Comparison of ENCODE assay signal across 10 mouse cellular contexts in the genomic region with DNA sequence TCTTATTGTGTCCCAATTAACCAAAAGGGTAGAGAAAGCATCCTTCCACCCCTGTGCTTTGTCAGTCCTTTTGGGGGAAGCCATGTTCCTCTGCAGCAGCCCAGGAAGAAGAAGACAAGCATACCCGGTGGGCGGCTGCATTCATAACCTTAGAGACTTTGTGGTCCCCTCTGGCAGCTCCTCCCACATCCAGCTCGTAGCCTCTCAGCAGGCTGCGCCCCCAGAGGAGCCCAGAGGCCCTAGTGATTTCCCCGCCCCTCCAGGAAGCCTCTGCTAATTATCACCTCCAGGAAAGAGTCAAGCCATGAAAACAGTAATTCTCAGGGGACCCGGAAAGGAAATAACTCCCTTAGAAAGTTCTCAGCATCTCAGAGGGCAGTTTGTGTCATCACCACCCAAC. TPM values are rescaled to one million over a fixed set of nuclear protein-coding genes. Genes with fewer than 3 reads are reported as not detected.
DNase-seq lines count a peak whose midpoint lies in the region; ATAC-seq lines count a peak whose summit lies in the region.
"Had no signal": no experiment of that assay in that cellular context is flagged by ENCODE, and none has a peak within 500 bp of the region (broad histone marks: within the 10 kb centered on the region; RNA-seq: fewer than 3 reads in every experiment).

No protein-coding gene starts in this region.

- H3K9me3 ChIP-seq in neural tube, embryonic 14.5 days (ENCODE audit: control insufficient read depth, low read length), result no peaks in the 10 kb centered on the region
- no peaks in the 10 kb centered on the region for H3K9me3 ChIP-seq in neural tube, embryonic 15.5 days (replicated peaks)
- H3K9me3 ChIP-seq in limb, embryonic 11.5 days (ENCODE audit: control insufficient read depth, low read length), result no peaks in the 10 kb centered on the region
- H3K9me3 ChIP-seq: megakaryocyte, embryonic 14.5 days had no signal

- no peaks in the 10 kb centered on the region for H3K36me3 ChIP-seq in neural tube, embryonic 14.5 days (ENCODE audit: control insufficient read depth, insufficient read depth, low read length)
- no peaks in the 10 kb centered on the region for H3K36me3 ChIP-seq in neural tube, embryonic 15.5 days
- H3K36me3 ChIP-seq in limb, embryonic 11.5 days (ENCODE audit: control insufficient read depth, insufficient read depth, low read length), result no peaks in the 10 kb centered on the region

- intact Hi-C loops in heart, postnatal 14 days (cut with DNase I), result no loop called here

- H3K4me2 ChIP-seq in neural tube, embryonic 14.5 days (ENCODE audit: low read depth, low read length), result no peak overlapping the region
- no peak overlapping the region for H3K4me2 ChIP-seq in neural tube, embryonic 15.5 days
- no peak overlapping the region for H3K4me2 ChIP-seq in limb, embryonic 11.5 days (ENCODE audit: low read depth, severe bottlenecking)

- H3K4me3 ChIP-seq in neural tube, embryonic 14.5 days (ENCODE audit: low read depth, low read length), result no peak overlapping the region
- H3K4me3 ChIP-seq in neural tube, embryonic 15.5 days (replicated peaks), result no peak overlapping the region
- no peak overlapping the region for H3K4me3 ChIP-seq in limb, embryonic 11.5 days (ENCODE audit: low read depth, low read length)
- H3K4me3 ChIP-seq: megakaryocyte, embryonic 14.5 days had no signal

- peak; percentile 35 for DNase-seq in embryo, embryonic 10 days (ENCODE audit: low spot score)
- no peak for DNase-seq in embryo, embryonic 9.5 days (ENCODE audit: extremely low spot score)
- DNase-seq in heart, postnatal 14 days, result peak; percentile 53 to 59
- peak; percentile 45 for DNase-seq in limb, embryonic 11.5 days (ENCODE audit: low spot score)
- no peak for DNase-seq in cerebellum, adult 8-10 months
- DNase-seq in layer of hippocampus, postnatal 25 days (ENCODE audit: extremely low spot score in 1 of 2, low spot score in 1 of 2), result no peak
- DNase-seq: gastrocnemius, postnatal 10 days had no signal

- no peak overlapping the region for H3K9ac ChIP-seq in neural tube, embryonic 14.5 days (replicated peaks; ENCODE audit: low read depth, low read length)
- H3K9ac ChIP-seq in neural tube, embryonic 15.5 days (replicated peaks), result no peak overlapping the region
- H3K9ac ChIP-seq in limb, embryonic 11.5 days (ENCODE audit: low read length), result no peak overlapping the region

- ATAC-seq in neural tube, embryonic 14.5 days (ENCODE audit: low read depth), result 0 out of 2 replicates have a peak, but pooled peaks have one; percentile 28
- ATAC-seq in neural tube, embryonic 15.5 days (ENCODE audit: low FRiP score), result no peak
- no peak for ATAC-seq in limb, embryonic 11.5 days (ENCODE audit: insufficient number of reproducible peaks, low FRiP score, low TSS enrichment, low read depth)

- 0 out of 2 replicates have a peak, but pooled peaks cover 3% of the 10 kb centered on the region for H3K4me1 ChIP-seq in neural tube, embryonic 14.5 days (ENCODE audit: control insufficient read depth, insufficient read depth, low read length)
- H3K4me1 ChIP-seq in neural tube, embryonic 15.5 days, result peaks cover 26% of the 10 kb centered on the region
- H3K4me1 ChIP-seq in limb, embryonic 11.5 days (ENCODE audit: control insufficient read depth, insufficient read depth, low read length), result 0 out of 2 replicates have a peak, but pooled peaks cover 11% of the 10 kb centered on the region

- 23% methylated on average over 6 of the region's 6 CpGs for WGBS in neural tube, embryonic 14.5 days
- 30% methylated on average over 6 of the region's 6 CpGs for WGBS in neural tube, embryonic 15.5 days
- WGBS in limb, embryonic 11.5 days, result 5% methylated on average over 6 of the region's 6 CpGs

- H3K27ac ChIP-seq in neural tube, embryonic 14.5 days (ENCODE audit: low read depth, low read length), result no peak overlapping the region
- H3K27ac ChIP-seq in neural tube, embryonic 15.5 days (replicated peaks), result no peak overlapping the region
- H3K27ac ChIP-seq in limb, embryonic 11.5 days (replicated peaks; ENCODE audit: low read depth, low read length), result no peak overlapping the region

- H3K27me3 ChIP-seq in neural tube, embryonic 14.5 days (ENCODE audit: control insufficient read depth, insufficient read depth, low read length), result no peaks in the 10 kb centered on the region
- H3K27me3 ChIP-seq in neural tube, embryonic 15.5 days (replicated peaks), result no peaks in the 10 kb centered on the region
- H3K27me3 ChIP-seq in limb, embryonic 11.5 days (ENCODE audit: control insufficient read depth, insufficient read depth, low read length), result no peaks in the 10 kb centered on the region

RNA-seq across cellular contexts. Expression of a gene that starts 21.1 kb away (rescaled TPM):
- polyA plus RNA-seq in neural tube, embryonic 14.5 days (2014; fragmentation: Nextera tagmentation; extraction: Ambion mirVana), result 4.6 and 9.7 TPM in 2 replicates
- 7.8 and 10.9 TPM in 2 replicates for polyA plus RNA-seq in neural tube, embryonic 15.5 days (2015; fragmentation: Nextera tagmentation; extraction: Ambion mirVana)
- total RNA-seq in heart, postnatal 14 days (2021), result 100 to 1,000 TPM; 199 to 203 TPM
- polyA plus RNA-seq in limb, embryonic 11.5 days (2014; fragmentation: Nextera tagmentation; extraction: Ambion mirVana), result 11.0 and 11.2 TPM in 2 replicates
- total RNA-seq in layer of hippocampus, postnatal 25 days (2021), result 10 to 100 TPM; 20.5 to 27.8 TPM

Comparison
In these comparisons a context has a peak if more than half of its experiments do, and no peak if none do; other contexts are left out.
1. DNase-seq: peak in embryo, embryonic 10 days (single experiment), heart, postnatal 14 days (2 of 2) and limb, embryonic 11.5 days (single experiment); none in embryo, embryonic 9.5 days (single experiment), cerebellum, adult 8-10 months (single experiment) and layer of hippocampus, postnatal 25 days (0 of 2).